Mouse (Mus musculus) layer of hippocampus, adult 11-12 months (tissue): Measurements from ENCODE around the gene Tmem62.
"Not testable (repeated sequence)": the region's sequence is repeated elsewhere in the genome, so short reads cannot be mapped to it uniquely, and the experiment has no call there.

Experiments used
- DNase-seq: peaks from one replicate; pipeline ENCODE4 v3.0.0; 2022; ENCODE audit warnings: low spot score

Tmem62 gene

DNA sequence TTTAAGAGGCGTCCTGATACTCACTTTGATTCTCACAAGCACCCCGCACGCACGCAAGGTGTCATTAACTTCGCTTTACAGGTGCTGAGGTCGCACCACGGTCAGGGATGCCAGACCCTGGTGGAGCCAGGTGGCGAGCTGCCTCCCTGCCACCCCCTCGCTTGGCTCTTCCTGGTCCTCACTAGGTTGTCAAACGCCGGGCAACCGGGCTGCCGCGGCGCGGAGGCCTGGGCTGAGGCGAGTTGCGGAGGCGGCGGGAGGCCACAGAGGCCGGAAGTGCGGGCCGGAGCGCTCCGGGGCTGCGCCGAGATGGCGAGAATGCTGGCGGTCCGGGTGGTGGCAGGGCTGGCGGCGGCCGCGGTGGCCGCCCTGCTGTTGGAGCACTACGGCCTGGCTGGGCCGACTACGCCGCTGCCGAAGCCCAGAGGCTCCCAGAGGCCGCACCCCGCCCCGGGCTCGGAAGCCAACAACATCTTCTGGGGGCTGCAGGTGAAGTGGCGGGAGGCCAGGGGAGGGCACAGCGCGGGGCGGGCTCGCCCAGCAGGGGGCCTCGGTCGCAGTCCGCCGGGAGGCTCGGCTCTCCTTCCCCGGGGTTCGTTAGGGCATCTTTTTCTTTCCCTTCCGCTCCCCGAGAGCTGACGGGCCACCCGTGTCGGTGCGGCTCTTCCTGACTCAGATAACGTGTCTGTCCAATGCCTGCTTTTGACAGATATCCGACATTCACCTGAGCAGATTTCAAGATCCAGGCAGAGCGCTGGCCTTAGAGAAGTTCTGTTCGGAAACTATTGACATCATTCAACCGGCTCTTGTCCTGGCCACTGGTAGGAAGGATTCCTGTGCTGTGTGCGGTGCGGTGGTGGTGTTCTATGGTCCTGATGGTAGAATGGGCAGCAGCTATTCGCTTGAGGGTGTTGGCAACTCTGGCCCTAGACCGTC, at the start of gene Tmem62:
Gene Tmem62 (plus strand): TSS at position 28 of the 936 bp plus-strand sequence.
- peak; percentile 54 for DNase-seq

DNA sequence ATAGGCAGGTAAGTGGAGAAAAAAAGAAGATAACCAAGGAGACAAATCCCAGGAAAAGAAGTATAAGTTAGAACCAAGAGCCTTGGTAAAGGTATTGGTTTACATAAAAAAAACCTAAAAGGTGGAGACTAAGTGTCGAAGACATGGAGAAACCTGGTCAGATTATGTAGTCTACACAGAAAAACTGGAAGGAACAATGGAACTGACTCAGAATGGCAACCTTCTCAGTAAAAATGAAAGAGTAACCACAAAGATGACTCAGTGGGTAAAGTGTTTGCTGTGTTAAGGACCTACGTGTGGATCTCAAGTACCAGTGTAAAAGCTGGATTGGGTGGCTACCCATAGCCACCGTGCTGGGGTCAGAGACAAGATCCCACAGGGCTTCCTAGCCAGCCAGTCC, 43.8 kb upstream of the Tmem62 start:
- no peak for DNase-seq

DNA sequence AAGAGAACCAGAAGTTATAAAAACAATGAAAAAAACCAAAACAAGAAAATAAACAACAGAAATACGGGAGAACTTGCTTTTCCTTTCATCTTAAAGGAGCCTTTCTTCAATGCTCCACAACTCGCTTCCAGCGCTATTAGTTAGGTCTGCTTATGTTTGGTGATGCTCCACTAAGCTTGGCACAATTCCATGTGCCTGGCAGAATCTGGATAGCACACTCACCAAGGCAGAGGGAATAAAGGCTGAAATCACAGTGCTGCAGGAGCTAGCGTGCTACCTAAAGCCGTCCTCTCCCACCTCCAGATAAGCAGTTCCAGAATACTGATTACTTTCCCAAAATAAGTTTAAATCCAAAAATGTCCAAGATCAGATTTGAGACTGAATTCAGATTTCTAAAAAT, 25.6 kb upstream of the Tmem62 start:
- DNase-seq, result peak; percentile 37

DNA sequence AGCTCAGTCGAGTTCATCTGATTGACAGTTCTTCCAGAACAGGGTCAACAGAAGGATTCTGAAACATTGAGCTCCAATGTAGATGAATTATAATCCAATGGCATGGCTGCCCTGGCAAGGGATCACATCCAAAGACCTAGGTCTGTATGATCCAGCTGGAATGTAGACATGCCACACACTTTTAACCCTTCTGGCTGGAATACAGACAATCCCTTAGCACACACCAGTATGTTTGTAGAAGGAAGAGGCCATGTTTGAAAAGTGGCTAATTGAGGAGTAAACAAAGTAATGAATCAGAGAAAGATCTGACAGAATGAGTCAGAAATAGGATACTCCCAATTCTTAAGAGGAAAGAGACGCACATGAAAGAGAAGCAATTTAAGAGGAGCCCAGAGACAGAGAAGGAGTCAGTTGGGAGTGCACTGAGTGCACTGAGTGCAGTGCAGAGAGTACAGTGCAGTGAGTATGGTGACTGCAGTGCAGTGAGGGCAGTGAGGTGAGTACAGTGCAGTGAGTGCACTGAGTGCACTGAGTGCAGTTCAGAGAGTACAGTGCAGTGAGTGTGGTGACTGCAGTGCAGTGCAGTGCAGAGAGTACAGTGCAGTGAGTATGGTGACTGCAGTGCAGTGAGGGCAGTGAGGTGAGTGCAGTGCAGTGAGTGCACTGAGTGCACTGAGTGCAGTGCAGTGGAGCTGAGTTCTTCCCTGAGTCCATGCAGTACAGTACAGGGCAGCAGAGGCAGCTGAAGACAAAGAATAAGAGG, 24.5 kb upstream of the Tmem62 start:
- DNase-seq, result no peak

DNA sequence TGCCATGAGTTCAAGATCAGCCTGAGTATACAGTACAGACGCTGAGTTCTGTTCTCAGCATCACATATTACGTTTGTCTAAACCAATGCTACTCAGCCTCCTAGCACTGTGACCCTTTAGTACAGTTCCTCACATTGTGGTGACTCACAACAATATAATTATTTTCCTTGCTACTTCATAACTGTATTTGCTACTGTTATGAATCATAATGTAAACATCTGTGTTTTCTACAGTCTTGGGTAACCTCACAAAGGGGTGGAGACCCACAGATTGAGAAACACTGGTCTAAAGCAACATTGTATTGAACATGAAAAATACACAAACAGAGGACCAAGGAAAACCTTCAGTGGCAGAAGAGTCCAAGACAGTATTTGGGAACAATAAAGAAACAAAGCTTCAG, 17.5 kb upstream of the Tmem62 start:
- DNase-seq, result no peak

DNA sequence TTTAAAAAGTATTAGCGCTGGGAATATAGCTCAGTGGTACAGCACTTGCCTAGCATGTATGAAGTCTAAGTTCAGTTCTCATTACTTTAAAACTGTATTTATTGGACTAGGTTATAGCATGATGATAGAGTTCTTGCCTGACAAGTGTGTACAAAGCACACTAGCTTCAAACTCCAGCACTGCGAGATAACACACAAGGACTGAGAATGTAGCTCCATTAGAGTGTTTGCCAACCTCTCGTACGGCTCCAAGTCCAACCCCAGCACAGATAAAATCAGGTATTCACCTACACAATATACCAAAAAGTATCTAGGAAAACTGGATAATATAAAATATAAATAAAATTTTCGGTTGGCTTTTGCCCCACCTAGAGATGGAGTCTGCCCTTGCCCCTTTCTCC, 17.0 kb upstream of the Tmem62 start:
- no peak for DNase-seq

DNA sequence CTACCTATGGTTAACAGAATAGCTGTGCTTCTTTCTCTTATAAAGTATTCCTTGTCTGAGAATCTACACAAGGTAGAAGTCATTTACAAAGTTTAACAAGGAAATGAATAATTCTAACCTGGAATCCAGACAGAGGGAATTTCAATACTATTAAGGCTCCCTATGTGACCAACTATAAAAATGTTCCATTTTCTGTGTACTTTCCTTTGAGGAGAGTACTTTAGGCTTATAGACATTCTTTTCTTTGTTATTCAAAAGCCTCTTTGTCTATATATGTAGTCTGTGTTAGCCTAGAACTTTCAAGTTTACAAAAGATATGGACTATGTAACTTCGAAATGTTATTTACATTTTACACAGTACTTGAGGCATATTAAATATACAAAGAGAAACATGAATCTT, 16.6 kb upstream of the Tmem62 start:
- DNase-seq, result no peak

DNA sequence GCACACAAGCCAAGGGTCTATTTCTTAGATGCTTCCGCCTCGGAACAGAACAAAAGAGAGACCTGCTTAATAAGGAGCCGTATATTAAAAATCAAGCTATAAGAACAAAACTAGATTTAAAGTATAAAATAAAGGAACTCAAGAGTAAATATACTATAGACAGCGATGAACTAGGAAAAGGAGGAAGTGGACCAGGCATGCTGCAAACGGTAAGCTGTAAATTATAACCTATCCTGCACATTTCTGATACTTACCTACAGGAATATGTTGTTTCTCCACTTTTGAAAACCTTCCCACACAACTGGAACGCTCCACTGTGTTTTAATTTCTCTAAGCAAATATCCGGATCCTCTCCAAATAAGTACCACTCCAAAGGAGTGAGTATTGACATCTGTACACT, 13.7 kb upstream of the Tmem62 start:
- DNase-seq, result no peak

DNA sequence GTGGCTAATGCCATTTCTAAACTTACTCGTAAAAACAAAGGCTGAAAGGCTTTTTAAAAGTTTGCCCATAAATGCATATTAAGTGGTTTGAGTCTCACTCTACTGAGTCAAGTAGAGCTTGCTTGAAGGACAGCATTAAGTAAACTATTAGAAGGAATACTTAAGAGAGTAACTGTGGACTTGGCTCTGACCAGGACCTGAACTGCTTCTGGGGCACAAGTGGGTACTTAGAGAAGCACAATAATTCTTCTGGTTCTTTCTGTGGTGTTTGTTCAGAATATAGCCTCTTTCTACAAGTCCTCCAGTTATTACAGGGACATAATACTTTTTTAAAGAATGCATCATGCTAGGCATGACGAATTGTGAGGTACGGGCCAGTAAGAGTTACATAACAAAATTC, 11.3 kb upstream of the Tmem62 start:
- no peak for DNase-seq

DNA sequence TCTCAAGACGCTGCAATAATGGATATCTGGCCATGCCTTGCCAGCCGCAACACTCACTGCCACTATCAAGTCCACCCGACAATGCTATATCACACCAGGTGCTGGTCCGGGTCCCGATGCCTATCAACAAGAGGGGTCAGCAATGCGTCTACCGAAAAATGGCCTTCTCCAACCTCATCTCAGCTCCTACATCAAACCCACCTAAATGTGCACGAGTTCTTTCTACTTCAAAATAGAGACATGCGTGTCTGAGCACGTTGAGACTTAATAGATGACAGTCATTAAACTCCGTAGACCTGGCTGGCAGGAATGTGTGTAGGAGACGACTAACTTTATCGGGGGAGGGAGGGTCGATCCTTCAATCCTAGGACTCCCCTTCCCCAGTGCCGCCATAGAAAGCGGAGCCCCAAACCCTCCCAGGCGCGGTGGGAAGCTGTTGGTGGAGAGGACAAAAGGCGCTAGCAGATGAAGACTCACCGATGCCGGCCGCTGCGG, 6.7 kb upstream of the Tmem62 start:
- DNase-seq, result peak; percentile 12

DNA sequence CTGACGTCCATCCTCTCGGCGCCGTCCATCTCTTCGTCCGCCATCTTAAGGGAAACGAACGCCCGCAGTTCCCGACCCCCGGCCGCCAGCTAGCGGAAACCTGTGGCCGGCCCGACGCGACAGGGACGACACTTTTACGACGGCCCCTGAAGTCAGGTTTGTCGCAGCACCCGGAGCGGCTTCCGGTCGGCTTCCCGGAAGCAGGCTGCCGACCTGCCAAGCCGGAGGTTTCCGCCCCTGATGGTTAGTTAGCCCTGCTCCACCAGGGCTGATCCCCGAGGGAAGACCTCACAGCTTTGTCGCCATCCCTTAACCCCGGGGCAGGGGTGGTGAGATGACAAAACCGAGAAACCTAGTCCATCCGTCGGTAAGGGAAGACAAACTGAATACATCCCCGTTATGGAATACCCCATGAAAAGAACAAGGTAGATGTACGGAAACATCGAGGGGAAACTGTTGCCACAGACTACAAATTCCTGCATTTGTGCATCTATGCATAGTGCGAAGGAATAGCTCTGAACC, 6.2 kb upstream of the Tmem62 start, which contains the start of gene Ubr1:
Gene Ubr1 (minus strand): TSS at position 157 of the 522 bp plus-strand sequence.
- peak; percentile 86 for DNase-seq

DNA sequence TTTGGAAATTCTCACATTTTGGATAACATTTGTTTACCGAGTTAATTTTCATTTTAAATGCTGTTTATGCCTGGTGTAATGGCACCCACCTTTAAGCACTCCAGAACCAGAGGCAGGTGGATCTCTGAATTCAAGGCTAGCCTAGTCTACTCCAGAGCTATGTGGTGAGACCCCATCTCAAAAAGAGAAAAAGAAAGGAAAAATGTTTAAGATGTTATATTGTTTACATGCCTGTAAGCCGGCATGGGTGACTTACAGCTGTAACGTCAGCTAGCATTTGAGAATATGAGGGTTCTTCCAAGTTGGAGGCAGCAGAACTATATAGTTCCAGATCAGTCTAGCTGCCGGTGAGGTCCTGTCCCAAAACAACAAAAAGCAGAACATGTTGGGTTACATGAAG, 5.1 kb upstream of the Tmem62 start:
- DNase-seq, result no peak

DNA sequence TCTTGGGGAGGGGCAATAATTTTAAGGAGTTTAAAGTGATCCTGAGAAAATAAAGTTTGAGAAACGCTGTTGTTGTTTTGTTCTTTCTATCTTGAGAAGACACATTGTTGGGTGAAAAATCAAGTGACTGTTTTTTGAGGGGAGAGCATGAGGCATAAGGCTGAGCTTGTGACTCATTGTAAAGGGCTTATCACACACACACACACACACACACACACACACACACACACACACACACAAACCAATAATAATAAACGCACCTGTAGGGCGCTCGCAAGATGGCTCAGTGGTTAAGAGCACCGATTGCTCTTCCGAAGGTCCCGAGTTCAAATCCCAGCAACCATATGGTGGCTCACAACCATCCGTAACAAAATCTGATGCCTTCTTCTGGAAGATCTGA, 4.6 kb upstream of the Tmem62 start:
- not testable (repeated sequence) for DNase-seq

DNA sequence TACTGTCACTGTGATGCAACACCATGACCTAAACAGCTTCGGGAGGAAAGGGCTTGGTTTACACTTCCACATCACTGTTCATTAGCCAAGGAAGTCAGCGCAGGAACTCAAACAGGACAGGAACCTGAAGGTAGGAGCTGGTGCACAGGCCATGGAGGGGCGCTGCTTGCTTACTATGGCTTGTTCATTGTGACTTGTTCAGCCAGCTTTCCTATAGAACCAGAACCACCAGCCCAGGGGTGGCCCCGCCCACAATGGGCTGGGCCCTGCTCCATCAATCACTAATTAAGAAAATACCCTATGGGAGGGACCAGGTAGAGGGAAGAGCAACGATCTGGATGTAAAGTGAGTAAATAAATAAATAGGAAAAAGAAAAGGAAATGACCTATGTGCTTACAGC, 3.9 kb upstream of the Tmem62 start:
- DNase-seq, result no peak

DNA sequence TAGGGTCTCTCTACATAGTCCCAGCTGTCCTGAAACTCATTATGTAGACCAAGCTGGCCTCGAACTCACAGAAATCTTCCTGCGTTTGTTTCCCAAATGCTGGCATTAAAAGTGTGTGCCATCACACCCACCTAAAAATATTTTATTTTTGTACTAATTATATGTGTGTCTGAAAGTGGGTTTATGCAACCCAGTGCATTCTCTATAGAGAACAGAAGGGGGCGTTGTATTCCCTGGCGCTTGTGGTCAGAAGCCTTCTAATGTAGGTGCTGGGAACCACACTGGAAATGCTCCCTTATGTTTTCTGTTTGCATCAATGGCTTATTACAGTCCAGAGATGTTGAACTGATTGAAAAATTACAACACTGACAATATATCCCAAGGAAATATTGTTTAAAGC, 509 bp upstream of the Tmem62 start:
- no peak for DNase-seq

DNA sequence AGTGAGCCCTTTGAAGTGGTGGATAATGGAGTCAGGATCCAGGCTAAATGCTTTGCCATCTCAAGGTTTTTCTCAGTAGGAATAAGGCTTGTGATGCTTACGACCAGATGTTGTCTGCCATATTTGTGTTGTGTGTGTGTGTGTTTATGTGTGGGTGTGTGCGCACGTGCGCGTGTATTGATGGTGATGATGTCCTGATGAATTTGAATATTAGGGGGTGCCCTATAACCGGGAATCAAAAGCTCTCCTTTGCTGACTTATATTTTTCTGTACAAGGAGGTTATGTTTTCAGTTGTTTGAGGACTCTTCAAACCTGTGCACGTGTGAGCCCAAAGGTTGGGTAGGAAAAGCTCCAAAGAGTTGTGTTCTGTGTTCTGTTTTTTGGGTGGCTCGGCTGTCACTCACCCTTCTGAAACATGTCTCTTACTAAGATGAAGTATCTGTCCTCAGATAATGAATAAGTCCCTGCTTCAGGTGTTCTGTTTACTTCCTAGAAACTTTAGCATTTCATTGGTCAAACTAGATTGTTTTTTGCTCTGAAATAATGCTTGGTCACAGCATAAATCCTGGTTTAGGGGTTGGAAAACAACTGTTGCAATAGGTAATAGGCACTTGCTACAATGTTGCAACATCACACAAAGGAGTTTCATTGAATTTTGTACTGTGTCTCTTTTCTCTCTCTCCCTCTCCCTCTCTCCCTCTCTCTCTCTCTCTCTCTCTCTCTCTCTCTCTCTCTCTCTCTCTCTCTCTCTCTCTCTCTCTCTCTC, 1.3 kb downstream of the Tmem62 start:
- DNase-seq, result no peak

DNA sequence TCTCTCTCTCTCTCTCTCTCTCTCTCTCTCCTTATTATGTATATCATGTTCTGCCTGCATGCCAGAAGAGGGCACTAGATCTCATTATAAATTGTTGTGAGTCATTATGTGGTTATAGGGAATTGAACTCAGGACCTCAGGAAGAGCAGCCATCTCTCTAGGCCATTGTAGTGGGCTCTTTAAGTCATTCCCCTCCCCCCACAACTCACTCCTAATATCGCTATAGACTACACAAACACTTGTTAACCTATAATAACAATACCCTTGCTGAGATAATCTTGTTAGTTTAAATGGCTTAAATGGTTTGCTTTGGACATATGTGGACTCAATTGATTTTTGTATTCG, 1.8 kb downstream of the Tmem62 start:
- DNase-seq, result no peak

DNA sequence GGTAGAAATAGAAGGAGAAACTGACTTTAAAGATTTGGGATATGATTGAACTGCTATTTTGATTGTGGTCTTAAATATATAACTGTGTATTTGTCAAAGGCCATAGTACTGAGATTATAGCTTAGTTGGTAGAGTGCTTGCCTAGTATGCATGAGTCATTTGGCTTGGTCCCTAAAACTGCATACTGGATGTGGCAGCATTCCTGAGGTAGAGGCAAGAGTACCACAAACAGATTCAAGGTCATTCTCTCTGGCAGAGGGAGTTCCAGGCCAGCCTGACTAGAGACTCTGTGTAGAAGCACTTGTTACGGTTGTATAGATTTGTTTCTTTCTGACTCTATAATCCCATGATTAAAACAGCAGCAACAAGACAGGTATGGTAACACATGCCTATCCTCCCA, 3.0 kb downstream of the Tmem62 start:
- DNase-seq, result no peak

DNA sequence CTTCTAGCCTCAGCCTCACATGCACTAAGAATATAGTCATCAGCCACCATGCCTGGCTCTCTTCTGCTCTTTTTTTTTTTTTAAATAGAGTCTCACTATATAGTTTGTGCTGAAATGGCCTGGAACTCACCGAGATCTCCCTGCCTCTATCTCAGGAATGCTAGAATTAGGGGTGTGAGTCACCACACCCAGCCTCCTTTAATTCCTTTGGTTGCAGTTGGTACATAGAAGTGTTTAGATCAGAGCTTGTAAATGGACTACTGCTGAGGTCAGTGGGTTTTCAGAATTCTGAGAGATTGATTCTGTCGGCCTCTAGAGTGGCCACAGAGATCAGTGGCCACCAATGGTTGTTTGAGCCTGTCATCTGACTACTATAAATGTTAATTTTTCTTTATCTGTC, 4.0 kb downstream of the Tmem62 start:
- no peak for DNase-seq

DNA sequence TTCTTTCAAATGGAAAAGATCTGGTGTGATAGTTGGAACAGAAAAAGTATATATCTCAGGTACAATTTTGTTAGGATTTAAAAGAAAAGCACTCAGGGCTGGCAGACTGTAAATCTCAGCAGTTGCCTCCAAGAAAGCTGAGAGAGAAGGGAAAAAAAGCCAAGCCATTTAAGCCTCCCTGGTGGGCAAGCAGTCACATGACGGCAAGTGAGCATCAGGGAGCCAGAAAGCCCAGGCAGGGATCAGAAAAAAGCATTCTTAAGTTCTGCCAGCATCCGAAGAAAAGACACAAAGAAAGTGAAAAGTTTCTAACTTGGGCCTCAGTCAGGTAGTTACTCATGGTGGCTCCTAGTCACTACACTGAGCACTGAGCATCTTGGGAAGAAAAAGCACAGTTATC, 6.8 kb downstream of the Tmem62 start:
- no peak for DNase-seq

DNA sequence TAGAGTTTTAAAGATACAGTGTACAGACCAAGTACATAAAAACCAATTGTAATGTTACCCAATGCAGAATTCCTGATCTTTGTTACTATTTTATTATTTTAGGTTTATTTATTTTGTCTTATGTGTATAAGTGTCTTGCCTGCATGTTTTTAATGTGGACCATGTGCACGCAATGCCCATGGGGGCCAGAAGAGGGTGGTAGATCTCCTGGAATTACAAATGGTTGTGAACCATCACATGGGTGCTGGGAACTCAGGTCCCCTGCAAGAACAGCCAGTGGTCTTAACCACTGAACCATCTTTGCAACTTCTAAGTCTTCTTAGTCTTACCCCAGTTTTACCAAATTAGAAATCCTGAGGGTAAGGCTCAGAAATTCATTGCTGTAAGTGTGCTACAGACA, 8.4 kb downstream of the Tmem62 start:
- DNase-seq, result no peak

DNA sequence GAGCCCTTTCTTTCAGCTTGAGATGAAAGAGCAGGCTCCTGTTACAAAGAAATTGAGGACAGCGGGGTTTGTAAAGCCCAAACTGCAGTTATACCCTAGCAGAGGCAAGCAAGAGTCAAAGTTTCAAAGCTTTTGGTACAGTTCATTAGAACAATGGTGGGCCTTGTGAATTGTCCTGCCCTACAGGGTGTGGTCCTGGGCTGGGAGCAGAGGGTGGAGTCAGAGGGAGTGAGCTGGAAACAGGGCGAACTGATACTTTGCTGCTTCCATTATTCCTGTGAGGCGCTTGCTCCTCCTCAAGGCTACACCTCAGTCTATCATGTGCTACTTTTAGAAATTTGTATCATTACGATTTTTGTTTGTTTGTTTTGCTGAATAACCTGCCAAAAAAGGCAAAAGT, 14.4 kb downstream of the Tmem62 start:
- DNase-seq, result no peak
